Mouse (Mus musculus) CH12.LX (cell line): ENCODE results near the gene Oaz3. TPM values are rescaled to one million over a fixed set of nuclear protein-coding genes. Genes with fewer than 3 reads are reported as not detected.

Experiments used
- DNase-seq: peaks from one replicate; pipeline ENCODE4 v3.0.0-alpha.2; 2013; ENCODE audit errors: extremely low read depth
- H3K27ac ChIP-seq: 2 replicates; pipeline ENCODE4 v1.5.1; 2012; ENCODE audit warnings: low read depth, mild to moderate bottlenecking, control low read depth, moderate library complexity; ENCODE audit not compliant: insufficient read depth
- H3K27me3 ChIP-seq: replicated peaks from 2 replicates; pipeline ENCODE3; 2012; ENCODE audit warnings: inconsistent platforms
- H3K36me3 ChIP-seq, 2 experiments: replicated peaks in 1 of 2; 2 replicates each; pipeline versions ENCODE3 to v1.6.1; 2012; ENCODE audit warnings: inconsistent platforms in 1 of 2, low read length in 1 of 2, mild to moderate bottlenecking in 1 of 2, mixed read lengths in 1 of 2, moderate library complexity in 1 of 2; ENCODE audit not compliant: control insufficient read depth in 1 of 2, insufficient read depth in 1 of 2
- H3K4me1 ChIP-seq, 2 experiments: 2 replicates each; pipeline ENCODE4 v1.6.1; 2012; ENCODE audit warnings: inconsistent platforms in 1 of 2, moderate library complexity in 1 of 2; ENCODE audit not compliant: insufficient read depth in 2 of 2, control insufficient read depth in 1 of 2
- H3K4me2 ChIP-seq: 2 replicates; pipeline ENCODE4 v1.6.1; 2012; ENCODE audit warnings: low read depth, mild to moderate bottlenecking, control low read depth; ENCODE audit not compliant: poor library complexity, insufficient read depth, severe bottlenecking
- H3K4me3 ChIP-seq, 3 experiments: fragments of 150-350 bp in 1 of 3; sonication (generic) in 1 of 3; replicated peaks in 1 of 3; 2 replicates each; pipeline versions ENCODE3 to v1.5.1; 2011 to 2012; ENCODE audit warnings: low read depth in 2 of 3, low read length in 2 of 3, mild to moderate bottlenecking in 2 of 3, moderate library complexity in 2 of 3, control low read depth in 1 of 3, improper control_type of control experiment in 1 of 3, inconsistent platforms in 1 of 3, mixed read lengths in 1 of 3; ENCODE audit not compliant: poor library complexity in 1 of 3
- H3K79me2 ChIP-seq: replicated peaks from 2 replicates; pipeline ENCODE4 v1.6.1; 2012; ENCODE audit warnings: mild to moderate bottlenecking, moderate library complexity; ENCODE audit not compliant: control insufficient read depth, poor library complexity, insufficient read depth, severe bottlenecking; ENCODE audit errors: extremely low read depth
- H3K9ac ChIP-seq: 2 replicates; pipeline ENCODE4 v1.6.1; 2012; ENCODE audit warnings: low read depth, mild to moderate bottlenecking, control low read depth, moderate library complexity; ENCODE audit not compliant: insufficient read depth
- H3K9me3 ChIP-seq: replicated peaks from 2 replicates; pipeline ENCODE3; 2012; ENCODE audit warnings: low read length, inconsistent platforms, mixed read lengths
- CHD2 ChIP-seq: IDR thresholded peaks from 2 replicates; pipeline ENCODE4 v1.6.1; 2011; ENCODE audit warnings: low read length, improper control_type of control experiment
- CTCF ChIP-seq, 2 experiments: IDR thresholded peaks in 1 of 2; conservative IDR thresholded peaks in 1 of 2; 2 replicates each; pipeline ENCODE4 v1.5.1; 2011 to 2012; ENCODE audit warnings: low read depth in 2 of 2, low read length in 2 of 2, improper control_type of control experiment in 1 of 2, inconsistent platforms in 1 of 2, mild to moderate bottlenecking in 1 of 2, moderate library complexity in 1 of 2
- ETS1 ChIP-seq: conservative IDR thresholded peaks from 2 replicates; pipeline ENCODE4 v1.6.1; 2012; ENCODE audit warnings: low read depth, mild to moderate bottlenecking, inconsistent platforms, low read length, improper control_type of control experiment, moderate library complexity
- GABPA ChIP-seq: IDR thresholded peaks from 2 replicates; pipeline ENCODE4 v1.6.1; 2012; ENCODE audit warnings: low read depth, low read length, improper control_type of control experiment, inconsistent platforms; ENCODE audit not compliant: insufficient replicate concordance
- JUND ChIP-seq: conservative IDR thresholded peaks from 2 replicates; pipeline ENCODE4 v1.6.1; 2011; ENCODE audit warnings: low read depth, low read length, improper control_type of control experiment
- KAT2A ChIP-seq: IDR thresholded peaks from 2 replicates; pipeline ENCODE4 v1.6.1; 2012; ENCODE audit warnings: low read length, improper control_type of control experiment, inconsistent platforms; ENCODE audit not compliant: insufficient replicate concordance
- MAFK ChIP-seq: IDR thresholded peaks from 2 replicates; pipeline ENCODE4 v1.6.1; 2011; ENCODE audit warnings: low read length, improper control_type of control experiment; ENCODE audit not compliant: insufficient replicate concordance
- MAX ChIP-seq: IDR thresholded peaks from 2 replicates; pipeline ENCODE4 v1.6.1; 2011; ENCODE audit warnings: low read length, improper control_type of control experiment
- MAZ ChIP-seq: IDR thresholded peaks from 2 replicates; pipeline ENCODE4 v1.6.1; 2012; ENCODE audit warnings: low read depth, mild to moderate bottlenecking, inconsistent platforms, low read length, improper control_type of control experiment, moderate library complexity
- MEF2A ChIP-seq: IDR thresholded peaks from 2 replicates; pipeline ENCODE4 v1.6.1; 2014; ENCODE audit warnings: low read depth, mild to moderate bottlenecking, inconsistent platforms, low read length, improper control_type of control experiment, borderline replicate concordance
- MXI1 ChIP-seq: IDR thresholded peaks from 2 replicates; pipeline ENCODE4 v1.6.1; 2011; ENCODE audit warnings: mild to moderate bottlenecking, low read depth, low read length, improper control_type of control experiment
- MYC ChIP-seq: IDR thresholded peaks from 2 replicates; pipeline ENCODE4 v1.6.1; 2011; ENCODE audit warnings: low read depth, mild to moderate bottlenecking, improper control_type of control experiment, low read length
- NELFE ChIP-seq: IDR thresholded peaks from 2 replicates; pipeline ENCODE4 v1.6.1; 2011; ENCODE audit warnings: low read depth, low read length, improper control_type of control experiment
- NRF1 ChIP-seq: IDR thresholded peaks from 2 replicates; pipeline ENCODE4 v1.6.1; 2014; ENCODE audit warnings: low read depth, mild to moderate bottlenecking, inconsistent platforms, low read length, improper control_type of control experiment, moderate library complexity
- PAX5 ChIP-seq: IDR thresholded peaks from 2 replicates; pipeline ENCODE4 v1.6.1; 2012; ENCODE audit warnings: low read length, inconsistent platforms, mixed read lengths
- POLR2AphosphoS2 ChIP-seq: IDR thresholded peaks from 2 replicates; pipeline ENCODE4 v1.6.1; 2011; ENCODE audit warnings: low read depth, low read length, improper control_type of control experiment
- RCOR1 ChIP-seq: conservative IDR thresholded peaks from 2 replicates; pipeline ENCODE4 v1.6.1; 2012; ENCODE audit warnings: low read depth, mild to moderate bottlenecking, inconsistent platforms, low read length, improper control_type of control experiment
- SMC3 ChIP-seq: IDR thresholded peaks from 2 replicates; pipeline ENCODE4 v1.6.1; 2011; ENCODE audit warnings: low read depth, low read length, improper control_type of control experiment
- TBP ChIP-seq: conservative IDR thresholded peaks from 2 replicates; pipeline ENCODE4 v1.6.1; 2011; ENCODE audit warnings: low read depth, low read length, improper control_type of control experiment
- USF1 ChIP-seq: IDR thresholded peaks from 2 replicates; pipeline ENCODE4 v1.6.1; 2014; ENCODE audit warnings: low read depth, mild to moderate bottlenecking, inconsistent platforms, low read length, improper control_type of control experiment
- ZKSCAN1 ChIP-seq: IDR thresholded peaks from 2 replicates; pipeline ENCODE4 v1.6.1; 2012; ENCODE audit warnings: low read depth, inconsistent platforms, low read length, improper control_type of control experiment, borderline replicate concordance
- dilution Hi-C: fragments of 300-500 bp; cut with MboI; formaldehyde crosslinking; loops from 2 replicates; pipeline ENCODE4 v1.14.3; 2020; ENCODE audit warnings: low sequenced_read_pairs; ENCODE audit not compliant: extremely low pct_unique_long_range_greater_than_20kb, extremely low pct_ligation_motif_present
- in situ Hi-C: fragments of 300-500 bp; cut with MboI; formaldehyde crosslinking; loops from 3 replicates; pipeline ENCODE4 v1.14.3; 2019; ENCODE audit warnings: low sequenced_read_pairs, low pct_ligation_motif_present, low pct_unique_long_range_greater_than_20kb, mixed read lengths
- polyA plus RNA-seq: library from polyadenylated mRNA; unstranded; fragments of >175 nt; gene quantifications from 2 replicates; pipeline ENCODE4 v1.2.1, GENCODE M21; 2012; ENCODE audit warnings: low read depth; ENCODE audit not compliant: insufficient read length
- total RNA-seq, 2 experiments: library from RNA; depleted of rRNA; stranded (reverse); fragments of 300-350 nt in 1 of 2; fragments of >200 nt in 1 of 2; gene quantifications; 2 replicates each; pipeline ENCODE4 v1.2.3; 2012 to 2014

Oaz3 gene
- total and polyA plus RNA-seq, 3 experiments = 0.51 to 0.71 TPM; not detected in 1

DNA sequence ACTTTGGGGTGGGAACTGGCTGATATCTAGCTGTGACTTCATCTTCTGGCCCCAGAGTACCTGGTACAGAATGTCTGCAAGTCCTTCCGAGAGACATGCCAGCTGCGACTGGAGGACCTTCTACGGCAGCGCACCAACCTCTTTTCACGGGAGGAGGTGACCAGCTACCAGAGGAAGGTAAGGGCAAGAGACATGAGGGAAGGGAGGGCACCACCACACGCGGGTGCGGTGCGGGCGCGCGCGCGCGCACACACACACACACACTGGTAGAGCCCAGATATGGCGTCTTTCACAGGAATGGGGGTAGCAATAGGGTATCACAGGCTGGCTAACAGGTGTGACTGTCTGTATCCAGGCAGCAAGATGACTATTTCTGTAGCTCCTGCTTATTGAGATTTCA lies 54.3 kb downstream of the Oaz3 start:
- Histone ChIP-seq H3K4me1 (peaks cover 6 to 55% of the 10 kb centered on the region in 2 experiments), H3K9ac (no peak overlapping the region), H3K79me2 (no peaks in the 10 kb centered on the region), H3K4me2 (no peak overlapping the region), H3K9me3 (no peaks in the 10 kb centered on the region), H3K27ac (no peak overlapping the region), H3K4me3 (no peak overlapping the region), H3K27me3 (no peaks in the 10 kb centered on the region), H3K36me3 (peaks cover 0 to 2% of the 10 kb centered on the region in 2 experiments)
- in situ Hi-C loops = no loop called here
- no peak for TF ChIP-seq ZKSCAN1
- TF ChIP-seq JUND = no peak
- no peak for TF ChIP-seq MAZ
- no peak for TF ChIP-seq MAFK
- TF ChIP-seq ETS1 = no peak
- DNase-seq = no peak
- dilution Hi-C loops = no loop called here

- Histone ChIP-seq H3K9me3 (no peaks in the 10 kb centered on the region), H3K79me2 (no peaks in the 10 kb centered on the region), H3K27ac (no peak overlapping the region), H3K9ac (no peak overlapping the region), H3K36me3 (peaks cover 0 to 2% of the 10 kb centered on the region in 2 experiments), H3K4me3 (no peak overlapping the region), H3K4me1 (peaks cover 6 to 68% of the 10 kb centered on the region in 2 experiments), H3K27me3 (no peaks in the 10 kb centered on the region), H3K4me2 (no peak overlapping the region)
- dilution Hi-C loops (no loop called here), in situ Hi-C loops (no loop called here)
- no peak for DNase-seq
- TF ChIP-seq TBP (no peak), KAT2A (no peak), POLR2AphosphoS2 (no peak), NELFE (no peak), MAX (no peak), CTCF (conservative IDR thresholded peaks at IDR 0.05 in 1 of 2, IDR thresholded peaks at IDR 0.05 in 1 of 2; ENCODE audit: low read depth in 2 of 2, low read length in 2 of 2) (no peak), MYC (no peak), CHD2 (no peak), GABPA (no peak), NRF1 (no peak), MXI1 (no peak), PAX5 (no peak), SMC3 (no peak), RCOR1 (no peak), MEF2A (no peak), MAZ (no peak), USF1 (no peak), ZKSCAN1 (no peak)
These were observed 55.7 kb downstream of the Oaz3 start for GRCm38 (mm10) chr3:94388047-94388446.
